Mouse (Mus musculus): Measurements from ENCODE around the gene Triml1.

Gene Triml1

GRCm38 (mm10) chr8:43141386-43141785 lies at the start of gene Triml1:
Gene Triml1 (minus strand): TSS chr8:43141486.
- DNase-seq (ENCODE audit: low spot score in 2 of 2): no peak

- DNase-seq (ENCODE audit: low spot score in 2 of 2): no peak
These were observed 41.0 kb upstream of the Triml1 start for GRCm38 (mm10) chr8:43182281-43182680.

- DNase-seq (ENCODE audit: low spot score in 2 of 2): no peak
These were observed 38.9 kb upstream of the Triml1 start, which contains the start of gene Triml2 for GRCm38 (mm10) chr8:43180054-43180690. Gene Triml2 (plus strand): TSS chr8:43180541.

GRCm38 (mm10) chr8:43179189-43179588 lies 37.9 kb upstream of the Triml1 start:
- no peak for DNase-seq (ENCODE audit: low spot score in 2 of 2)

- no peak for DNase-seq (ENCODE audit: low spot score in 2 of 2)
These were observed 37.0 kb upstream of the Triml1 start for GRCm38 (mm10) chr8:43178263-43178662.

GRCm38 (mm10) chr8:43176766-43177486 lies 35.6 kb upstream of the Triml1 start:
- no peak for DNase-seq (ENCODE audit: low spot score in 2 of 2)

GRCm38 (mm10) chr8:43169249-43169755 lies 28.0 kb upstream of the Triml1 start:
- DNase-seq (ENCODE audit: low spot score in 2 of 2): no peak

GRCm38 (mm10) chr8:43168083-43168482 lies 26.8 kb upstream of the Triml1 start:
- no peak for DNase-seq (ENCODE audit: low spot score in 2 of 2)

- DNase-seq (ENCODE audit: low spot score in 2 of 2): no peak
These were observed 23.2 kb upstream of the Triml1 start for GRCm38 (mm10) chr8:43164453-43164852.

GRCm38 (mm10) chr8:43163255-43163654 lies 22.0 kb upstream of the Triml1 start:
- no peak for DNase-seq (ENCODE audit: low spot score in 2 of 2)

GRCm38 (mm10) chr8:43149307-43149706 lies 8.0 kb upstream of the Triml1 start:
- DNase-seq (ENCODE audit: low spot score in 2 of 2): no peak

GRCm38 (mm10) chr8:43111205-43111827 lies 30.0 kb downstream of the Triml1 start:
- DNase-seq (ENCODE audit: low spot score in 2 of 2): no peak
